Mouse (Mus musculus): ENCODE measurements around the gene Acp7. TPM values are rescaled to one million over a fixed set of nuclear protein-coding genes. Genes with fewer than 3 reads are reported as not detected.
A peak's percentile ranks its signal among the peaks of the same experiment; 100 is the strongest.
"Not testable (repeated sequence)": the region's sequence is repeated elsewhere in the genome, so short reads cannot be mapped to it uniquely, and the experiment has no call there.

Acp7 gene
- polyA plus RNA-seq (2015; fragmentation: Nextera tagmentation; extraction: Ambion mirVana) = not detected in 2 replicates

DNA sequence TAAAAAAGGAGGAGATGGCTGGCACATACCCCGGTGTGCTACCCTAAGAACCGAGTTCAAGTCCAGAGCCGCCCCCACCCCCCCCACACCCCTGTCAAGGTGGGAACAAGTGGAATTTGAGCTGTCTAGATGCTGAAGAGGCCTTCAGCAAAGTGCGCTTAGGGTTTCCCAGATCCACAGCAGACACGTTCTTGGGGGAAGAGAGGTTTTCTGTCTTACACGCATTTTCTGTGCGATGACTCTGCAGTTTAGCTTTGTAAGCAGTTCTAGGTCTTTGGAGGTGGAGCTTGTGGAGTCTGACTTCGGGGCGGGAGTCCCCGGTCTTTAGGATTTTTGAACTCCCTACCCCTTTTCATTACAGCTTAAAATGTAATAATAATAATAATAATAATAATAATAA, at the start of gene Acp7:
TSS of gene Acp7 (minus strand) at position 260 of the 400 bp plus-strand sequence.
- peak within 1 kb of the TSS; percentile 31 for H3K4me3 ChIP-seq (replicated peaks)
- H3K27me3 ChIP-seq = peaks cover 45% of the 10 kb centered on the region
- no peak within 1 kb of the TSS for H3K9ac ChIP-seq
- WGBS = 20% methylated on average over 10 of the region's 10 CpGs
- peaks cover 11% of the 10 kb centered on the region for H3K4me1 ChIP-seq
- ATAC-seq (replicated peaks; ENCODE audit: low FRiP score) = no peak
- peak within 1 kb of the TSS; percentile 57 for H3K4me2 ChIP-seq
- no peaks in the 10 kb centered on the region for H3K36me3 ChIP-seq
- H3K9me3 ChIP-seq (replicated peaks) = no peaks in the 10 kb centered on the region
- H3K27ac ChIP-seq = no peak within 1 kb of the TSS

DNA sequence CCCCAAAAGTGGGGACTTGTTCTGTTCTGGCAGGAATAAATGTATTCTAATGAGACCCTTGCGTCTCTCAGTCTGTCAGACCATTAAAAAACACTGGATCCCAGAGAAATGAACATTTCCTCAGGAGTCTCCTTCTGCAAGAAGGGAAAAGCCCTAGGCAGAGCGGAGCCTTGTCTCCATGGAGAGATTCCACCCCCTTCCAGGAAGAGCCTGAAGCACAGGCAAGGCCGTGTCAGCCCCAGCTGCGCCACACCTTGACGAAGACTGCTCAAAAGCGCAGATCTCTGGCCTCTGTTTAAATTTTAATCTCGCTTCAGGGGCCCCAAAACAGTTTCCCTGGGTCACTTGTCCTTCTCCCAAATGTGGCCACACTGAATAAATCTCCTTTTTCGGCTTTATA, 46.5 kb upstream of the Acp7 start:
- no peaks in the 10 kb centered on the region for H3K27me3 ChIP-seq
- no peak overlapping the region for H3K27ac ChIP-seq
- H3K9me3 ChIP-seq (replicated peaks) = no peaks in the 10 kb centered on the region
- WGBS = 92% methylated on average over 8 of the region's 8 CpGs
- no peak overlapping the region for H3K9ac ChIP-seq
- no peak overlapping the region for H3K4me3 ChIP-seq (replicated peaks)
- H3K36me3 ChIP-seq = no peaks in the 10 kb centered on the region
- no peak for ATAC-seq (replicated peaks; ENCODE audit: low FRiP score)
- H3K4me1 ChIP-seq = no peaks in the 10 kb centered on the region
- no peak overlapping the region for H3K4me2 ChIP-seq

DNA sequence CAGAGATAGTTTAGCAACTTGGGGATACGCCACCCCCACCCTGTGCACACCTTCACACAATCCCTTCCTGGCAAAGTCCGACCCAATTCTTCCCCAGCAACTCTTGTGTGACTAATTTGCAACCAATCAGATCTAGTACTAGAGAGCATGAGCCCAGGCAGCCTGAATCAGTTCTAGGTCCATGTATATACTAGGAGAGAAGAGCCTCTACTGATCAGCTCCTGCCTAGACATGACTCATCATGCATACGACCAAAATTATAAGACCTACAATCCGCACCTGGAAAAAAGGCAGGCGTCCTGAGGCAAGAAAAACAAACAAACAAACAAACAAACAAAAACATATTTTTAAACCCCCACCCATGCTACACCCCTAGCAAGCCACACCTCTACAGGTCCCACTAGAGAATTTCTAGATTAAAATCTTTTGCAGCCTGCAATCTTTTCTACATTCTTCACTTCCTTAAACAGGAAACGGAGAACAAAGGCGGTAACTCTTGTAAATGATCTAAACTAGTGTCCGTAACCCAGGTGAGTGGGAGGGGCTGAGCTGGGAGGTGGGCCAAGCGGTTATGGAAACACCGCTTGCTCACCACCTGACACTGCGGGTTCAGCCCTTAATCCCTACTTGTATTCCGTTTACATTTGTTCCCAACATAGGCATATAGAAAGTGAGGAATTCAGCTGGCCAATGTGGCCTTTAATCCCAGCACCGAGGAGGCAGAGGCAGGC, 45.8 kb upstream of the Acp7 start:
- H3K9me3 ChIP-seq (replicated peaks) = no peaks in the 10 kb centered on the region
- H3K27me3 ChIP-seq = no peaks in the 10 kb centered on the region
- no peak overlapping the region for H3K27ac ChIP-seq
- H3K9ac ChIP-seq = no peak overlapping the region
- H3K4me1 ChIP-seq = no peaks in the 10 kb centered on the region
- no peak overlapping the region for H3K4me3 ChIP-seq (replicated peaks)
- 78% methylated on average over 13 of the region's 13 CpGs for WGBS
- no peak overlapping the region for H3K4me2 ChIP-seq
- no peaks in the 10 kb centered on the region for H3K36me3 ChIP-seq
- ATAC-seq (replicated peaks; ENCODE audit: low FRiP score) = no peak

DNA sequence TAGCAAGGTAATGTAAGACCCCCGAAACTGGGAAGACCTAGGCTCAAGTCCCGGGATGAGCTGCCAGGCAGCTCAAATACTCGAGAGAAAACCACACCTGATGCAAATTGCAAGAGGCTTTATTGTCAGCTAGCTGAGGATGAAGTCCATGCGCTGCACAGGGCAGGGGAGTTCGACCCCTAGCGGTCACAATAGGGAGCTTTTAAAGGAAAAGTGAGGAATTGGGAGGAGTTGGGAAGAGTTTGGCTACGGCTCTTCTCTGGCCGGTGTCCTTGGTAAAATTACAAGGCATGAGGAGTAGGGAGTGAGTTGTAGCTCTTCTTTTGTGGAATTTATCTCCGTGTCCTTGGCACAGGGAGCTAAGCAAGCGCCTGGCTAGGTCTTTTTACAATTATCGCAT, 44.6 kb upstream of the Acp7 start:
- no peak overlapping the region for H3K4me3 ChIP-seq (replicated peaks)
- H3K4me2 ChIP-seq = no peak overlapping the region
- ATAC-seq (replicated peaks; ENCODE audit: low FRiP score) = no peak
- no peaks in the 10 kb centered on the region for H3K27me3 ChIP-seq
- H3K36me3 ChIP-seq = no peaks in the 10 kb centered on the region
- H3K9ac ChIP-seq = no peak overlapping the region
- H3K9me3 ChIP-seq (replicated peaks) = no peaks in the 10 kb centered on the region
- no peaks in the 10 kb centered on the region for H3K4me1 ChIP-seq
- WGBS = 42% methylated on average over 11 of the region's 11 CpGs
- H3K27ac ChIP-seq = no peak overlapping the region

DNA sequence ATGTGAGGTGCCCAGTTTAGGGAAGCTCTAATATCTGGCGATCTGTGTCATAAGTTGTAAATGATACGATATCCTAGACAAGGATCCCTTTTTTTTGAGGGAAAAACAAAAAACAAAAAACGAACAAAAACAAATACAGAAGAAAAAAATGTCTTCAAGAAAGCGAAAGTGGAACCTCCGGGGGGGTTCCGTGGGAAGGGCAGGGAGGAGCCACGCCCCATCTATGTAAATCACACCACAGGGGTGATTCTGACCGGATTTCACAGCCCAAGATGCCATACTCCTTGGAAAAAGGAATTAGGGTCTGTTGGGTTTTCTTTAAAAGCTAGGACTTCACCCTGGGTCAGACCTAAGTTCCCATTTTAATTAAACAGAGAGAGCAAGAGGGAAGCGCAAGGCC, 43.9 kb upstream of the Acp7 start:
- Histone ChIP-seq H3K4me2 (no peak overlapping the region), H3K27ac (no peak overlapping the region), H3K9me3 (replicated peaks) (no peaks in the 10 kb centered on the region), H3K4me1 (no peaks in the 10 kb centered on the region), H3K4me3 (replicated peaks) (no peak overlapping the region), H3K27me3 (no peaks in the 10 kb centered on the region), H3K9ac (no peak overlapping the region), H3K36me3 (no peaks in the 10 kb centered on the region)
- WGBS = 76% methylated on average over 9 of the region's 9 CpGs
- no peak for ATAC-seq (replicated peaks; ENCODE audit: low FRiP score)

DNA sequence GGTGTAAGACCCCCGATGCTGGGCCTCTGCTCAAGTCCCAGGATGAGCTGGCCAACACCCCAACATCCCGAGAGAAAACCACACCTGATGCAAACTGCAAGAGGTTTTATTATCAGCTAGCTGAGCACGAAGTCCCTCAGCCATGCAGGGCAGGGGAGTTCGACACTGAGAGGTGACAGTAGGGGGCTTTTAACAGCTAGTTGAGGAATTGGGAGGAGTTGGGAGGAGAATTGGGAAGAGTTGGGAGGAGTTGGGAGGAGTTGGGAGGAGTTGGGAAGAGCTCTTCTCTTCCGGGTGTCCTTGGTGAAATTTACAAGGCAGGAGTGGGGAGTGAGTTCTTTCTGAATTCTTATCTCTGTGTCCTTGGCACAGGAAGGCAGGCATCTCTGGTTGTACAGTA, 41.7 kb upstream of the Acp7 start:
- not testable (repeated sequence) for H3K9me3 ChIP-seq (replicated peaks); H3K27me3 ChIP-seq; H3K9ac ChIP-seq; ATAC-seq (replicated peaks; ENCODE audit: low FRiP score); H3K4me2 ChIP-seq; H3K36me3 ChIP-seq; H3K4me1 ChIP-seq; H3K4me3 ChIP-seq (replicated peaks); H3K27ac ChIP-seq
- 60% methylated on average over 5 of the region's 5 CpGs for WGBS

DNA sequence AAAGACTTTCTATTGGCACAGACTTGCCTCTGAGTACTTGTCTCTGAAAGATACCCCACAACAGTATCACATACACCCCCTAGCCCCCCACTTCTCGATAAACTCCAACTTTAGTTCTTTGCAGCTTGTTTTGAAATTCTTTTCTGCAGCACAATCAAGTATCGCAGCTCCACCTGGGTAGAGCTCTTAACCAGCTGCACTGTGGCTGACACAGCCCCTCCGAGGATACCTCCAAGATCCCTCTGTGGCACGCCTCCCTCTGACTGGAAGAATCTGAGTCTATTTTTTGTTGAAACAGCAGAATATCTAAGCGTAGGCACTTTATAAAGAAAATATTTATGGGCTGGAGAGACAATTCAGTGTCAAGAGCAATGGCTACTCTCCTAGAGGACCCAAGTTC, 41.1 kb upstream of the Acp7 start:
- Histone ChIP-seq H3K4me3 (replicated peaks) (no peak overlapping the region), H3K9ac (no peak overlapping the region), H3K4me2 (no peak overlapping the region), H3K27me3 (no peaks in the 10 kb centered on the region), H3K4me1 (no peaks in the 10 kb centered on the region), H3K27ac (no peak overlapping the region), H3K9me3 (replicated peaks) (no peaks in the 10 kb centered on the region), H3K36me3 (no peaks in the 10 kb centered on the region)
- 88% methylated on average over 5 of the region's 5 CpGs for WGBS
- no peak for ATAC-seq (replicated peaks; ENCODE audit: low FRiP score)

DNA sequence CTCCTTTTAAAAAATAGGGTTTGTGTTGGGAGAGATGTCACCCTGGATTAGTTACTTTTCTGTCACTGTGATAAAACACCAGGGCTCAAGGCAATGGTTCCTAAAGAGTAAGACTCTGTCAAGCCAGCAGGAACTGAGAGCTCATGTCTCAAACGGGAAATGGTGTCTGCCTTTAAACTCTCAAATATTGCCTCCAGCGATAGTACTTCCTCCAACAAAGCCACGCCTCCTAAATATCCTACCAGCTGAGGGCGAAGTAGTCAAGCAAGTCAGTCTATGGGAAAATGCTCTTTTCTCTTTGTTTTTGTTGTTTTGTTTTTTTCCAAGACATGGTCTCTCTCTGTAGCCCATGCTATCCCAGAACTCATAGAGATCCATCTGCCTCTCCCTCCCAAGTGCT, 40.0 kb upstream of the Acp7 start:
- Histone ChIP-seq H3K27me3 (no peaks in the 10 kb centered on the region), H3K36me3 (no peaks in the 10 kb centered on the region), H3K27ac (no peak overlapping the region), H3K9me3 (replicated peaks) (no peaks in the 10 kb centered on the region), H3K4me3 (replicated peaks) (no peak overlapping the region), H3K4me1 (peaks cover 2% of the 10 kb centered on the region), H3K9ac (no peak overlapping the region), H3K4me2 (no peak overlapping the region)
- ATAC-seq (replicated peaks; ENCODE audit: low FRiP score) = no peak
- 54% methylated on average over 4 of the region's 4 CpGs for WGBS

DNA sequence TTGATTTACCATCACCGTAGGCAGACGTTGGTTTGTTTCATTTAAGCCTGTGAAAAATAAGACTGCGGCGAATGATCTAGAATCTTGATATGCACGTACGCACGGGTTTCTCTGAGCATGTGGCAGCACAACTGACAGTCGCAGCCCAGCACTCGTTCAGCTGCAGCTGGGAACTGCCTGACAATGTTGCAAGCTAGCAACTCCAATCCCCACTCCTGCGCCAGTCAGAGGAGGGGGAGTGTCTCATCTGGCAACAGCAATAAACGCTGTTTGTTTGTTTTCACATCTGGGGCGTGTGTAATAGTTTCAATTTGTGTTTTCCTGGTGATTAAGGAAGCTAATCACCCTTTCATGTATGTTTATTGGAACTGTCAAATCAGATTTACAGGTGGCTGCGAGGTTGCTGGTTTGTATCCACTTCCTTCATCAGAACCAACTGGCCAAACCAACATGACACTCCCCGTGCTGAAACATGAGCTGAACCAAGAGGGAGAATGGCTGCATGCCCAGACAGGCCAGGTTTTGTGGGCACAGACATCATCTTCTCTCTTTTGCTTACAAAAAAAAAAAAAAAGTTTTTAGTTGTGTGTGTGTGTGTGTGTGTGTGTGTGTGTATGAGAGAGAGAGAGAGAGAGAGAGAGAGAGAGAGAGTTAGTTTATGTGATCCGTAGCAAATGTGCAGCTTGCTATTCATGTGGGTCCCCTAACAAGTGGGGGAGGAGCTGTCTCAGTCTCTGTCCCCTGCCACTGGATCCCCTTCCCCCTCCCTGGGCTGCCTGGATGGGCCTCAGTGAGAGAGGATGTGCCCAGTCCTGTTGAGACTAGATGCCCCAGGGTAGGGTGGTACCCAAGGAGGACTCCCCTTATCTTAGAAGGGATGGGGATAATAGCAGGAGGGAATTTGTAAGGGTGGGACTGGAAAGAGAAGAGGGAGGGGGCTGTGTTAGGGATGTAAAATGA, 34.8 kb upstream of the Acp7 start:
- 10% methylated on average over 15 of the region's 15 CpGs for WGBS
- Histone ChIP-seq H3K27ac (0 out of 2 replicates have a peak overlapping the region, but pooled peaks have one; percentile 27), H3K4me2 (peak overlapping the region; percentile 52), H3K9me3 (replicated peaks) (peaks cover 5% of the 10 kb centered on the region; the same call in 1 of the 2 replicates), H3K27me3 (no peaks in the 10 kb centered on the region), H3K36me3 (no peaks in the 10 kb centered on the region), H3K4me3 (replicated peaks) (peak overlapping the region; percentile 19), H3K9ac (no peak overlapping the region), H3K4me1 (peaks cover 15% of the 10 kb centered on the region)
- peak; percentile 60 for ATAC-seq (replicated peaks; ENCODE audit: low FRiP score)

DNA sequence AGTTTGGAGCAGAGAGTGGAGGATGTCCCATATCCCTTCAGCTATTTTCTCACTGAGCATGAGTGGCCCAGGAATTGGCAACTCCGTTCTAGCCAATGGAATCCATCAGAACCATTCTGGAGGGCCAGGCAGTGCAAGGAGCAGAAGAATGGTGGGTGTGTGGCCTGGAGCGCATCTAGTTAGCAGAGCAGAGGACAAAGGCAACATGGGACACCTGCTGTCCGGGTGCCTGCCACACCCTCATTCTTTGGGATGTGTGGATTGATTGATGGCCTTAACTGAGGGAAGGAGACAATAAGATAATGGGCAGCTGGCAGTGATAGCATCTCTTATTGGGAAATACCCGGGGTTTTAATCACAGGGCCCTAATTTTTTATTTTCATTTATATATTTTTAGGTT, 25.3 kb upstream of the Acp7 start:
- Histone ChIP-seq H3K4me2 (no peak overlapping the region), H3K4me3 (replicated peaks) (no peak overlapping the region), H3K27me3 (no peaks in the 10 kb centered on the region), H3K27ac (no peak overlapping the region), H3K9me3 (replicated peaks) (0 out of 2 replicates have a peak, but pooled peaks cover 1% of the 10 kb centered on the region), H3K9ac (no peak overlapping the region), H3K36me3 (no peaks in the 10 kb centered on the region), H3K4me1 (no peaks in the 10 kb centered on the region)
- ATAC-seq (replicated peaks; ENCODE audit: low FRiP score) = no peak
- 67% methylated on average over 4 of the region's 4 CpGs for WGBS

DNA sequence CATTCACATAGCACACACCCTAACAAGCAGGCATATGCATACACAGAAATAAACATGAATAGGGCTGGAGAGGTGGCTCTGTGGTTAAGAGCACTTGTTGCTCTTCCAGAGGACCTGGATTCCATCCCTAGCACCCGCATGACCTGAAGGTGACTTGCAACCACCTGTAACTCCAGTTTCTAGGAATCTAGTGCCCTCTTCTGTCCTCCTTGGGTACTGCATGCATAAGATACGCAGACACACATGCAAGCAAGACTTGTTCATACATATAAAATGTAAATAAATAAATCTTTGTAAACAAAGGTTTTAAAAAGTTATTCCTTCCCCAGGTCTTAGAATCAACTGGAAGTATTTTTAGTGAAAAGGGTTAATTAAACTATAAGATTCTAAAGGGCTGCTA, 20.0 kb upstream of the Acp7 start:
- no peaks in the 10 kb centered on the region for H3K27me3 ChIP-seq
- no peak overlapping the region for H3K4me3 ChIP-seq (replicated peaks)
- H3K36me3 ChIP-seq = no peaks in the 10 kb centered on the region
- ATAC-seq (replicated peaks; ENCODE audit: low FRiP score) = no peak
- no peak overlapping the region for H3K27ac ChIP-seq
- H3K9ac ChIP-seq = no peak overlapping the region
- H3K4me1 ChIP-seq = no peaks in the 10 kb centered on the region
- H3K9me3 ChIP-seq (replicated peaks) = no peaks in the 10 kb centered on the region
- no peak overlapping the region for H3K4me2 ChIP-seq
- WGBS = 96% methylated on average over 2 of the region's 2 CpGs

DNA sequence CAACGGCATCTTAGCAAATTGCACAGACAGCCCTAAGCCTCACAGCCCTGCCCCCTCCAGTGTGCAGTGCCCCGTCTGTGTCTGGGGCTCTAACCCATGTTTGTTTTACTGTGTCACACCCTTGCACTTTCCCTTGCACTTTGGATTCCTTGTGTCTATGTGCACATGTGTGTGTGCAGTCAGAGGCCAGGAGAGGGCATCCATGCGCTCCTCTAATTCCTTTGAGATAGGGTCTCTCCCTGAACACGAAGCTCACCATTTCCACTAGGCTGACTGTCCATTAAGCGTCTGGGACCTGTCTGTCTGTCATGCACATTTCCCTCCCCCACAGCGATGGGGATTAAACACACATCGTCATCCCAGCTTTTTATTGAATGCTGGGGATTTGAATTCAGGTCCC, 15.9 kb upstream of the Acp7 start:
- Histone ChIP-seq H3K4me2 (no peak overlapping the region), H3K27ac (no peak overlapping the region), H3K27me3 (no peaks in the 10 kb centered on the region), H3K4me1 (no peaks in the 10 kb centered on the region), H3K9ac (no peak overlapping the region), H3K4me3 (replicated peaks) (no peak overlapping the region), H3K36me3 (no peaks in the 10 kb centered on the region), H3K9me3 (replicated peaks) (no peaks in the 10 kb centered on the region)
- 47% methylated on average over 7 of the region's 7 CpGs for WGBS
- ATAC-seq (replicated peaks; ENCODE audit: low FRiP score) = no peak
